Mouse (Mus musculus): Measurements from ENCODE around the gene Glipr1l3. TPM values are rescaled to one million over a fixed set of nuclear protein-coding genes. Genes with fewer than 3 reads are reported as not detected.

Gene Glipr1l3
- polyA plus RNA-seq (2014; fragmentation: Illumina TruSeq; extraction: RNeasy Lipid Tissue Mini Kit (QIAGEN cat#74804); ENCODE audit: low read depth, low replicate concordance), result not detected

GRCm38 (mm10) chr10:112159882-112160560 lies at the start of gene Glipr1l3:
TSS of gene Glipr1l3 (minus strand) at chr10:112160327.

GRCm38 (mm10) chr10:112163168-112163766 lies 3.1 kb upstream of the Glipr1l3 start, which contains the start of gene Caps2:
TSS of gene Caps2 (plus strand) at chr10:112163621.

Other genes with a start within 250 kb of the Glipr1l3 start
- 21.5 TPM for gene Krr1, start 187.7 kb downstream of the Glipr1l3 start, polyA plus RNA-seq (2014; fragmentation: Illumina TruSeq; extraction: RNeasy Lipid Tissue Mini Kit (QIAGEN cat#74804); ENCODE audit: low read depth, low replicate concordance)
- gene Glipr1, start 157.7 kb downstream of the Glipr1l3 start, polyA plus RNA-seq (2014; fragmentation: Illumina TruSeq; extraction: RNeasy Lipid Tissue Mini Kit (QIAGEN cat#74804); ENCODE audit: low read depth, low replicate concordance), result 1.2 TPM
- gene Glipr1l1, start 100.1 kb downstream of the Glipr1l3 start, polyA plus RNA-seq (2014; fragmentation: Illumina TruSeq; extraction: RNeasy Lipid Tissue Mini Kit (QIAGEN cat#74804); ENCODE audit: low read depth, low replicate concordance), result not detected
- not detected for gene Glipr1l2, start 77.0 kb downstream of the Glipr1l3 start, polyA plus RNA-seq (2014; fragmentation: Illumina TruSeq; extraction: RNeasy Lipid Tissue Mini Kit (QIAGEN cat#74804); ENCODE audit: low read depth, low replicate concordance)
- gene Caps2, start 3.3 kb upstream of the Glipr1l3 start, polyA plus RNA-seq (2014; fragmentation: Illumina TruSeq; extraction: RNeasy Lipid Tissue Mini Kit (QIAGEN cat#74804); ENCODE audit: low read depth, low replicate concordance), result not detected
- gene Kcnc2, start 110.8 kb upstream of the Glipr1l3 start, polyA plus RNA-seq (2014; fragmentation: Illumina TruSeq; extraction: RNeasy Lipid Tissue Mini Kit (QIAGEN cat#74804); ENCODE audit: low read depth, low replicate concordance), result 0.50 TPM